Mouse (Mus musculus) intestine, embryonic 15.5 days (tissue): Measurements from ENCODE around the gene N4bp3. TPM values are rescaled to one million over a fixed set of nuclear protein-coding genes. Genes with fewer than 3 reads are reported as not detected.

Experiments used
- ATAC-seq: fragments of 200-750 bp; cut with Nextera tagmentation; 2 replicates; pipeline ENCODE4 v1.8.0; 2017; ENCODE audit warnings: moderate TSS enrichment, moderate library complexity
- H3K27ac ChIP-seq: fragments of 300-500 bp; sonication (generic); 2 replicates; pipeline ENCODE4 v1.5.1; 2015; ENCODE audit warnings: mild to moderate bottlenecking, inconsistent platforms
- H3K27me3 ChIP-seq: fragments of 300-500 bp; sonication (generic); replicated peaks from 2 replicates; pipeline ENCODE4 v1.6.1; 2015; ENCODE audit warnings: inconsistent platforms
- H3K36me3 ChIP-seq: fragments of 300-500 bp; sonication (generic); 2 replicates; pipeline ENCODE4 v1.6.1; 2015; ENCODE audit warnings: inconsistent platforms
- H3K4me1 ChIP-seq: fragments of 300-500 bp; sonication (generic); replicated peaks from 2 replicates; pipeline ENCODE4 v1.6.1; 2015; ENCODE audit warnings: inconsistent platforms
- H3K4me2 ChIP-seq: fragments of 300-500 bp; sonication (generic); replicated peaks from 2 replicates; pipeline ENCODE4 v1.6.1; 2015; ENCODE audit warnings: mild to moderate bottlenecking, inconsistent platforms
- H3K4me3 ChIP-seq: fragments of 300-500 bp; sonication (generic); replicated peaks from 2 replicates; pipeline ENCODE4 v1.5.1; 2015; ENCODE audit warnings: inconsistent platforms
- H3K9ac ChIP-seq: fragments of 300-500 bp; sonication (generic); 2 replicates; pipeline ENCODE4 v1.6.1; 2015; ENCODE audit warnings: inconsistent platforms
- H3K9me3 ChIP-seq: fragments of 300-500 bp; sonication (generic); 2 replicates; pipeline ENCODE4 v1.6.1; 2016; ENCODE audit warnings: inconsistent platforms
- WGBS: fragments of 180-500 bp; shearing (Covaris S2); methylation state at CpG from one replicate; pipeline ENCODE4 v1.1.7; 2015; 5-methylcytosine and 5-hydroxymethylcytosine counted together
- polyA plus RNA-seq: library from polyadenylated mRNA; unstranded; fragments of >200 nt; fragmentation: Nextera tagmentation; extraction: Ambion mirVana; gene quantifications from 2 replicates; pipeline ENCODE4 v1.2.1, GENCODE M21; 2015

Gene N4bp3
- polyA plus RNA-seq, 1 experiment from 2014 or later = 17.6 TPM

DNA sequence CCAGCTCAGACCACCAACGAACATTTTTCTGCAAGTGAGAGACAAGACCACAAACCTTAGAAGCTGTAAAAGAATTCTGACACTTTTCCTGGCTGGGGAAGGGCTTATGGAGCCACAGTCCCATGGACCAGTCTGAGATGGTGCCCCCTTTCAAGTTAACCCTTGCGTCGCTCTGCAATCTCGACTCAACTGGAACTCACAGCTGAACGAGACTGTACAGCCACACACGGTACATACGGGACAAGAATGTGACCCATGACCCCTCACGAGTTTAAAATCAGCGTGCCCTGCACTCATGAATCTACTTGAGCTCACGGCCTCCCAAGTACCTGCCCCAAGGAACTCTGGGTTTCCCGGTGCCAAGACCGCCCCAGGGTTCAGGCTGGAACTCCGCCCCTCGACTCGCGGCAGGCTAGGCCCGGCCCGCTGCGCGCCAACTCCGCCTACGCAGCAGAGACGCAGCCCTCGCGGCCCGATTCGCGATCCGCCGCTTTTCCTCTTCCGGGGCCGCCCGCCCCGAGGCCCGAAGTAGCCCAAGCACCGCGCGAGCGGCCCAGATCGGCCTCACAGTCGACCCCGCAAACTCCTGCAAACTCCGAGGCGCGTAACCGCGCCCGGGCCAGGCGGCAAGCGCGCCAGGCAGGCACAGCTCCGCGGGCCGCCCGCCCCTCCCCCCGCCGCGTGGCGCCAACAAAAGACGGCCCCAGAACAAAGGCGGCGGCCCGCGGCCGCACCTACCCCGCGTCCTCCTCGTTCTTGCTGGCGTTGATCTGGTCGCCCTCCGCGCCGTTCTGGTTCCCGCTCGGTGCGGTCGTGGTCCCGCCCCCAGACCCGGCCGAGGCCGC is 44.8 kb downstream of the N4bp3 start:
- WGBS = under 1% methylated on average over 81 of the region's 81 CpGs
- H3K4me1 ChIP-seq = peaks cover 25% of the 10 kb centered on the region
- H3K9ac ChIP-seq = peak overlapping the region; percentile 99
- peak; percentile 82 for ATAC-seq
- H3K9me3 ChIP-seq = no peaks in the 10 kb centered on the region
- H3K4me2 ChIP-seq = peak overlapping the region; percentile 72
- H3K27ac ChIP-seq = peak overlapping the region; percentile 92
- no peaks in the 10 kb centered on the region for H3K27me3 ChIP-seq
- peaks cover 38% of the 10 kb centered on the region for H3K36me3 ChIP-seq
- peak overlapping the region; percentile 95 for H3K4me3 ChIP-seq

DNA sequence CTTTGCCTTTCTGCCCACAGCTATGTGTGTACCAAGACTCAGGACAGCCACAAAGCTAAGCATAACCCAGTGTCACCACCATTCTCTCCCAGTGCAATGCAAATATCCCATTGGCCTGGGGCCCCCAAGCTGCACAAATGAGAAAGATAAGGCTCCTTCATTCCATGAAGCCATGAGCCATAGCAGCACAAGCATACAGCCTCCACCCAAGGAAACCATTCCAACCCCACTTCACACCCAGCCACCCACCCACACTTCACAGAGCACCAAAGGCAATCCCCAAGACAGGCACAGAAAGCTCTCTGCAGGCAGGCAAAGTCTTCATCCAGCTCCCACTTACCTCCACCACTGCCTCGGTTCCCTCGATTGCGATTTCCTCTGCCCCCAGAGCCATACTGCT is 48.4 kb downstream of the N4bp3 start:
- no peak overlapping the region for H3K9ac ChIP-seq
- no peaks in the 10 kb centered on the region for H3K27me3 ChIP-seq
- no peak for ATAC-seq
- peaks cover 18% of the 10 kb centered on the region for H3K4me1 ChIP-seq
- H3K27ac ChIP-seq = no peak overlapping the region
- H3K4me2 ChIP-seq = no peak overlapping the region
- H3K36me3 ChIP-seq = peaks cover 67% of the 10 kb centered on the region
- no peaks in the 10 kb centered on the region for H3K9me3 ChIP-seq
- WGBS = 93% methylated on average over 3 of the region's 3 CpGs
- no peak overlapping the region for H3K4me3 ChIP-seq

- Histone ChIP-seq H3K4me3 (no peak overlapping the region), H3K9ac (no peak overlapping the region), H3K36me3 (peaks cover 80% of the 10 kb centered on the region), H3K9me3 (no peaks in the 10 kb centered on the region), H3K27me3 (no peaks in the 10 kb centered on the region), H3K4me2 (no peak overlapping the region), H3K27ac (no peak overlapping the region), H3K4me1 (peaks cover 9% of the 10 kb centered on the region; the same call in 1 of the 2 replicates)
- 83% methylated on average over 2 of the region's 2 CpGs for WGBS
- no peak for ATAC-seq
Measured at GRCm38 (mm10) chr11:51597553-51597952, 53.1 kb downstream of the N4bp3 start.

DNA sequence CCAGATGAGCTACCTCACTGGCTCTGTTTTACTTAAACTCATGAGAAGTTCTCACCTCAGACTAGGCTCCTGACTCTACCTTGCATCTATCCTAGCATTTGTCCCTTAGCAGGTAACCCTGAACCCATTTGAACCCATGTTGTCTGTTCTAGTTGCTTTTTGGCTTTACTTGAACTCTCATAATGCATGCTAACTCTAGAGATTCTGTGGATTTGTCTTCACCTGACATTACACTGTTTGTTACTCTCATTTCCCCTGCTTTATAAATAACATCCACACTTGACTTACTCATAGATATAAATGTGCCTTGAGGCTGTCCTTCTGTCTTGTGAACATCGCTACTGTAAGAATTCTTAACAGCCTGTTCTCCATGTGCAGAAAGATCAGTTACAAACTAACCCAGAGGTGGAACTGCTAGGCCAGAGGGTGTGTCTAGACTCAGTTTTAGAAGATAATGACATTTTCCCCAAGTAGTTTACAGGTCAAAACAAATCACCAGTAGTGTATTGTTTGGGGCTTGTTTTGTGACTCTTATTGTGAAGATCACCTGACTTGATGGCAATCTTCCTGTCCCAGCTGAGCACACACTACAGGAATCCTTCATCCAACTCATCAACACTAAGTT is 55.1 kb downstream of the N4bp3 start:
- no peaks in the 10 kb centered on the region for H3K9me3 ChIP-seq
- H3K4me3 ChIP-seq = no peak overlapping the region
- 0 out of 2 replicates have a peak, but pooled peaks cover 3% of the 10 kb centered on the region for H3K4me1 ChIP-seq
- H3K27ac ChIP-seq = no peak overlapping the region
- no peak overlapping the region for H3K4me2 ChIP-seq
- 91% methylated on average over 1 of the region's 1 CpGs for WGBS
- H3K27me3 ChIP-seq = no peaks in the 10 kb centered on the region
- H3K9ac ChIP-seq = no peak overlapping the region
- H3K36me3 ChIP-seq = peaks cover 68% of the 10 kb centered on the region
- no peak for ATAC-seq

DNA sequence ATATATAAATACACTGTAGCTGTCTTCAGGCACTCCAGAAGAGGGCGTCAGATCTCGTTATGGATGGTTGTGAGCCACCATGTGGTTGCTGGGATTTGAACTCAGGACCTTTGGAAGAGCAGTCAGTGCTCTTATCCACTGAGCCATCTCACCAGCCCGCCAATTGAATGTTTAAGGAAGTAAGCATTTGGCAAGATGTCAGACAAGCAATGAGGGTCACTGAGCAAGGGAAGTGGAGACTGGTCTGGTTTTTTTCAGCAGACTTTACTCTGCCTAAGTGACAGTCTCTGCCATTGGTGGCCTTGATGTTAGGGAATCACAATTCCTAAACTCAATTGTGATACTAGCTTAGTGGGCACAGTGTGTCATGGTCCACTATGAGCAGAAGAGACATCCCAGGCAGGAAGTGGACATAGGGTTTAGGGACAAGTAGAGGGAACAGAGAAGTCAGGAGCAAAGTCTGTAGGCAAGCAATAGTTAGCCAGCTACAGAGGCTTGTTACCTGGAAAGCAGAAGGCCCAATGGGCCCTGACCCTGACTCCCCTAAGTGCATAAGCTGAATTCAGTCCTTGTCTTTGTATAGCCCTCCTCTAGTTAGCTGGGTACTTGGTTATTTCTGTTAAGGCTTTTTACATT is 55.8 kb downstream of the N4bp3 start:
- 0 out of 2 replicates have a peak, but pooled peaks have one; percentile 19 for ATAC-seq
- no peak overlapping the region for H3K27ac ChIP-seq
- WGBS = 58% methylated on average over 3 of the region's 3 CpGs
- 0 out of 2 replicates have a peak, but pooled peaks cover 3% of the 10 kb centered on the region for H3K4me1 ChIP-seq
- no peak overlapping the region for H3K9ac ChIP-seq
- H3K36me3 ChIP-seq = peaks cover 67% of the 10 kb centered on the region
- no peaks in the 10 kb centered on the region for H3K9me3 ChIP-seq
- no peaks in the 10 kb centered on the region for H3K27me3 ChIP-seq
- H3K4me3 ChIP-seq = no peak overlapping the region
- H3K4me2 ChIP-seq = no peak overlapping the region

DNA sequence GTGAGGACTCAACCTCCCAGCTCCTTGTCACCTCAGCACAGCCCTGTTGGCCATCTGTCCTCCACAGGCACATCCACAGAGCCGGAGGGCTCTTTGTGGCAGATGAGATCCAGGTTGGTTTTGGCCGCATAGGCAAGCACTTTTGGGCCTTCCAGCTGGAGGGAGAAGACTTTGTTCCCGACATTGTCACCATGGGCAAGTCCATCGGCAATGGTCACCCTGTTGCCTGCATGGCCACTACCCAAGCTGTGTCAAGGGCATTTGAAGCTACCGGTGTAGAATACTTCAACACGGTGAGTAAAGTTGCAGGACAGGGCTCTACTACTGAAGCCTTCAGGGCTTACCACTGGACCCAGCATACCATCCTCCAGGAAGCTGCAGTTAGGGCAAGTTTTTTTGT is 56.8 kb downstream of the N4bp3 start:
- Histone ChIP-seq H3K36me3 (peaks cover 63% of the 10 kb centered on the region), H3K4me1 (0 out of 2 replicates have a peak, but pooled peaks cover 3% of the 10 kb centered on the region), H3K27ac (no peak overlapping the region), H3K4me2 (no peak overlapping the region), H3K27me3 (no peaks in the 10 kb centered on the region), H3K9ac (no peak overlapping the region), H3K4me3 (no peak overlapping the region), H3K9me3 (no peaks in the 10 kb centered on the region)
- no peak for ATAC-seq
- 95% methylated on average over 6 of the region's 6 CpGs for WGBS

DNA sequence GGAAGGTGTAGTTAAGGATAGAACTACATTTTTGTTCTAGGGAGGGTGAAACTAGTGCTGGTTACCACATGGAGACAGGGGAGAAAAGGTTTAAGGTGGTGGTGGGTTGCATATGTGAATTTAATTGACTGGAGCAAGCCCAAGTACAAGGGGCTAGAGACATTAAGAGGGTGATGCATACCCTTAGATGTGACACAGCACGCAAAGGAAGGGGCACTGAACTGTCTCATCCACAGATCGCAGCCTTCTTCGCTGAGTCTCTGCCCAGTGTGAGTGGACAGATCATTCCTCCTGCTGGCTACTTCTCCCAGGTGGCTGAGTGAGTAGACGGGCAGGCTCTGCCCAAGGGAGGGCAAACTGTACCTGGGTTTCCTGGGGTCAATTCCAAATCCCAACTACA is 57.3 kb downstream of the N4bp3 start:
- ATAC-seq = no peak
- H3K27ac ChIP-seq = no peak overlapping the region
- H3K4me1 ChIP-seq = 0 out of 2 replicates have a peak, but pooled peaks cover 3% of the 10 kb centered on the region
- H3K9me3 ChIP-seq = no peaks in the 10 kb centered on the region
- H3K9ac ChIP-seq = no peak overlapping the region
- 93% methylated on average over 4 of the region's 4 CpGs for WGBS
- peaks cover 62% of the 10 kb centered on the region for H3K36me3 ChIP-seq
- no peaks in the 10 kb centered on the region for H3K27me3 ChIP-seq
- H3K4me2 ChIP-seq = no peak overlapping the region
- H3K4me3 ChIP-seq = no peak overlapping the region

Other genes with a start within 250 kb of the N4bp3 start
- 18.5 and 21.1 TPM in 2 replicates for gene Phykpl, start 66.1 kb downstream of the N4bp3 start, polyA plus RNA-seq
- gene Hnrnpab, start 44.0 kb downstream of the N4bp3 start, polyA plus RNA-seq = 381 and 414 TPM in 2 replicates
- gene Nhp2, start 31.1 kb downstream of the N4bp3 start, polyA plus RNA-seq = 172 and 184 TPM in 2 replicates
- gene Rmnd5b, start 14.9 kb downstream of the N4bp3 start, polyA plus RNA-seq = 38.2 and 42.6 TPM in 2 replicates
- 3.2 and 3.3 TPM in 2 replicates for gene D930048N14Rik, start 112 bp upstream of the N4bp3 start, polyA plus RNA-seq
- 96.0 and 105 TPM in 2 replicates for gene 0610009B22Rik, start 38.0 kb upstream of the N4bp3 start, polyA plus RNA-seq
- 20.1 and 20.8 TPM in 2 replicates for gene Sec24a, start 112.8 kb upstream of the N4bp3 start, polyA plus RNA-seq
- gene Sar1b, start 112.8 kb upstream of the N4bp3 start, polyA plus RNA-seq = 168 and 171 TPM in 2 replicates
- gene Jade2, start 206.8 kb upstream of the N4bp3 start, polyA plus RNA-seq = 1.3 and 1.4 TPM in 2 replicates